Mouse (Mus musculus): ENCODE data around the gene Ampd1. TPM values are rescaled to one million over a fixed set of nuclear protein-coding genes. Genes with fewer than 3 reads are reported as not detected.

The Ampd1 gene
- 0.03 and 0.05 TPM in 2 replicates for polyA plus RNA-seq (2012; rRNA removed)

DNA sequence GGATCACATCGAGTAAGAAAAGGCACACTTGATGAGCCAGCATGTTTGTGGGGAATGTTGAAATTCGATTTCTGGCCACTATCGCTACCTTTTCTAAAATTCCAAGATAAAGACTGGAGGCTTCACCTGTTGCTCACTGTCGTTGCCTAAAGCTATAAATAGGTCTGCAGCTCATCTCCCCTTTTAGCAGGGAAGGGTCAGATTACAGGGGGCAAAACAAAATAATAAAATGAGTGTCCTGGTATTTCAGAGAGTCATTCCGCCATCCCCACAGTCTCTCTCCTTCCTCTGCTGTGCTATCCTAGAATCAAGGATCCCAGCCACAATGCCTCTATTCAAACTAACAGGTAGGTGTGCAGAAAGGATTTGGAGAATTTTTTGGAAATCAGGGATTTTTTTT is at the start of gene Ampd1:
TSS of gene Ampd1 (plus strand) at position 244 of the 400 bp plus-strand sequence.

DNA sequence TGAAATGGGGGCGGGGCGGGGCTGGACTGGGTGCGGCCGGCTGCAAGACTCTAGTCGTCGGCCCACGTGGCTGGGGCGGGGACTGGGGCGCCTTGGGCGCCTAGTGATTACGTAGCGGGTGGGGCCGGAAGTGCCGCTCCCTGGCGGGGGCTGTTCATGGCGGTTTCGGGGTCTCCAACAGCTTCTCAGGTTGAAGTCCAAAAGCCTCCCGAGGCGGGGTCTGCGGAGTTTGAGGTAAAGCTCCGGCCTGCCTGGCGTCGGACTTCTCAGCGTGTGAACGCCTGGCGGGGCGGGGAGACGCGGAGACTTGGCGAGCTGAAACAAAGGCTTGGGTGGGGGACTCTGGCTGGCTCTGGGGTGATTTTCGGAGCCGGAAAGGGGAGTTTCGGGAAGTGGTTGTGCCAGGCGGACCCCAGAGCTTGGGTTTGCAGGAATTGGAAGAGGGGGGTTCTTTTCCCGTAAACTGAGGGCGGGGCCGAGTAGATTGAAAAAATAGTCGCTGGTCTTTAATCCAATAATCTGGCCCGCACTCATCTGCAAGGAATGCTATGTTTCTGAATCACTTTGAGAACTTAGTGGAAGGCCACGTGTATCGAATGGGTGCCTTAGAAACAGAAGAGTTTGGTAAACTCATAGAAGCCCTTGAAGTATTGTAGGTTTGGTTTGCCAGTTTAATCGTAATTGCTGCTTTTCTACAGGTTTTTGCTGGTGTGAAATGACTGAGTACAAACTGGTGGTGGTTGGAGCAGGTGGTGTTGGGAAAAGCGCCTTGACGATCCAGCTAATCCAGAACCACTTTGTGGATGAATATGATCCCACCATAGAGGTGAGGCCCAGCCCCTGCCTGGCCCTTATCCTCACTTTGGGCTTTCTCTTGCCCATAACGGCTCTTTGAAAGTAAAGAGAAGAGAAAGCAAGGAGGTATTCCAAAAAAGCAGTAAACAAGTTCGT is 15.3 kb upstream of the Ampd1 start, which contains the start of gene Nras:
TSS of gene Nras (plus strand) at position 79 of the 951 bp plus-strand sequence.

DNA sequence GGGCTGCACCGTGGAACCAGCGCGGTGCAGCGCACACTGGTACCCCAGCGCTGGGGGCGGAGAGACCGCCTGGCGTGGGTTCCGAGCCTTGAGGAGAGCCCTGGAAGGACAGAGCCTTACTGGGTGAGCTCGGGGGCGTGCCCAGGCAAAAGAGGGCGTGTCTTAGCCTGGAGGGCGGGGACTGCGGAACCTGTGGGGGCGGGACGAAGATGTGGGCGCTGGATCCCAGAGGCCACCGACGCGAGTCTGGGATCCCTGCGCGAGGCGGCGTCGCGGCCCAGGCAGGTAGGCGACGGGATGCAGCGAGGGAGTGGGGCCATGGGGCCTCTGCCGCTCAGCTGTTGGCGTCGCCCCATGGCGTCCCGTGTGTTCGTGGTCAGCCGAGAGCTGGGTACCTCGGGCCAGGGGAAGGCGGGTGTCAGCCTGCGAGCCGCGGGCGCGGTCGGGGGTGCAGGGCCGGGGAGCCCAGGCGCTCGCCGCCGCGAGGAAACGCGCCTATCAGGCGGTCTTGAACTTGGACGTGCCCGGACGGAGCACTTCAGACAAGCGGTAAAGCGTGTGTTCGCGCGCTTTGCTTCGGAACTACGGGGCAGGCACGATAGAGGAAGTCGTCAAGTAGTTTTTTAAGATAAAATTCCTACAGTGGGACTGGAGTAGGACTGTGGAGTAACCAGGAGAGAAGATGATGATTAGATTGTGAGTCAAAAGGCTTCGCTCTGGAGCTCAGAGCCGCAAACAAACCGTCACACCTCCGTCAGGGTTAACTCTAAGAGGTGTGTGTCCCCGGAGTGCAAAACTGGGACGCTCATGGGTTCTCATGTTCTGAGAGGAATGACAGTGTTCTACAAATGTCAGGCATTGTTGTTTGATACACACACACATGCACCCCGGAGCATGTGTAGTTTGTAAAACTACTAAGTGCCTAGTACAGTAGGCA is 28.9 kb downstream of the Ampd1 start, which contains the start of gene Dennd2c:
TSS of gene Dennd2c (plus strand) at position 151 of the 937 bp plus-strand sequence.

Other genes with a start within 250 kb of the Ampd1 start
- 0.05 and 0.13 TPM in 2 replicates for gene Sycp1, start 137.9 kb upstream of the Ampd1 start, polyA plus RNA-seq (2012; rRNA removed)
- 4.2 and 4.7 TPM in 2 replicates for gene Nr1h5, start 109.9 kb upstream of the Ampd1 start, polyA plus RNA-seq (2012; rRNA removed)
- gene Sike1, start 78.3 kb upstream of the Ampd1 start, polyA plus RNA-seq (2012; rRNA removed): 9.0 and 10.1 TPM in 2 replicates
- gene Csde1, start 53.6 kb upstream of the Ampd1 start, polyA plus RNA-seq (2012; rRNA removed): 29.2 and 29.7 TPM in 2 replicates
- gene Nras, start 15.7 kb upstream of the Ampd1 start, polyA plus RNA-seq (2012; rRNA removed): 18.4 and 19.1 TPM in 2 replicates
- gene Dennd2c, start 28.6 kb downstream of the Ampd1 start, polyA plus RNA-seq (2012; rRNA removed): 2.8 and 2.9 TPM in 2 replicates
- gene Bcas2, start 97.6 kb downstream of the Ampd1 start, polyA plus RNA-seq (2012; rRNA removed): 56.3 and 57.0 TPM in 2 replicates
- gene Trim33, start 205.3 kb downstream of the Ampd1 start, polyA plus RNA-seq (2012; rRNA removed): 4.8 TPM in 2 replicates